Mouse (Mus musculus) urinary bladder, postnatal 14 days (tissue): ENCODE results near the gene Pola2.

Experiments
- DNase-seq: peaks from one replicate; pipeline ENCODE4 v3.0.0; 2021; ENCODE audit warnings: low spot score

Gene Pola2

DNA sequence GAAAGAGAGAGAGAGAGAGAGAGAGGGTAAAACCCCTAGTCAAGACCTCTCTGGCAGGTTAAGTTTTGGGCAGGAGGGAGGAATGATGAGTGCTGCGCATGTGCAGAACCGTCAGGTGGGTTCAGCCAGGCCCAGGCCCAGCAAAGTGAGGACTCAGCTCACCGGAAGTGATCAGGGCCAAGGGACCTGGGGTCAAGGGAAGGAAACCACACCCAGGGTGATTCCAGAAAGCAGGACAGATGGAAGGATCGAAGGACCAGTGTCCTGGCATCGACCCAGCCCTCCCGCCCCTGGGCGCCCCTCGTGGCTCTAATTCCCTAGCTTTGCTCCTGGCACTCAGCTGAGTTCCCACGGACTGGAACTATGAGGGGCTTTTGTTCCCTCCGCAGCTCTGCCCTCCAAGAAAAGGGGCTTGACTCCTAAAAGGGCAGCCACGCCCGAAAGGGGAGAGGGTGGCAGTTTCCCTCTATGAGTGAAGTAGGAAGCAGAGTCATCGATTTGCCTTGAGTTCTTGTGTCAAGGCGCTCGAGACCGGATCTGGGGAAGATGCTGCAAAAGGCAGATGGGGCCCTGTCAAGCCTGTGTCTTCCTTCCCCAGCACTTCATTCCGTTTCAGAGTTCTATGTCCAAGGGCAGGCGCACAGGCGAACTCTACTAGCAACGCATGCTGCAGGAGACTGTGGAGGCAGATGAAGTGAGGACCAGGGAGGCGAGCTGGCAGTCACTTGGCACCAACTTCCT, 26.7 kb downstream of the Pola2 start:
- DNase-seq = no peak

DNA sequence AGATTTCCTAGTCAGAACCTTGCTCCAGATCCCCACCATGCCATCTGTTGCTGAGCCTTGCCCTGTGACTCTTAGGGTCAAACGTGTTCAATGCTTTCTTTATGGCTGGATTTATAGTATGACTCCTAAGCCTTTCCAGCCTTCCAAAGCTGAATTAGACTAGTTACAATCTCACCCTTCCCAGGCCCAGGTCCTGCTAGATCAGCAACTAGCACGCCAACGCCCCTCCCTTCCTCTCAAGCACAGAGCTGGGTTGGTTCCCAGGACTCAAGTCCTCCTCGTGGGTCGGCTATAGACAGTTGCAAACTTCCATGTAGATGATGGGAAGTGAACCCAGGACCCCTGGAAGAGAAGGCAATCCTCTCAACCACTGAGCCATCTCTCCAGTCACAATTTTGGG, 28.3 kb downstream of the Pola2 start:
- DNase-seq = peak; percentile 54

DNA sequence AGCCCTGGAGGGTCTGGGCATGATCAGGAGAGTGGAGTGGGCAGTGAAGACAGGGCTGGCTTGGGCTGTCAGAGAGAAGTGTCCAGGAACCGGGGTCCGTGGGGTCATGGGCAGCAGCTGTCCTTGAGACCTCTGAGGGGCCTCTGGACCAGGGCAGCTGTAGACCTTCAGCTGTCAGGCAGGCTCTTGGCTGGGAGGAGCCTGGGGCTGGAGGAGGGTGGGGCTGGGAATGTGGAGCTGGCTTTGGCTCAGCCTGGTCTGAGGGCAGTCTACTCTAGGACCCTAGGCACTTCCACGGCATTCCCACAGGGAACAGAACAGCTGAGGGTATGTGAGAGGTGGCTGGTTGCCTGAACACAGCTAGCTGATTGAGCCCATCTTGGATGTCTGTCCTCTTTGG, 28.7 kb downstream of the Pola2 start:
- DNase-seq = peak; percentile 69

DNA sequence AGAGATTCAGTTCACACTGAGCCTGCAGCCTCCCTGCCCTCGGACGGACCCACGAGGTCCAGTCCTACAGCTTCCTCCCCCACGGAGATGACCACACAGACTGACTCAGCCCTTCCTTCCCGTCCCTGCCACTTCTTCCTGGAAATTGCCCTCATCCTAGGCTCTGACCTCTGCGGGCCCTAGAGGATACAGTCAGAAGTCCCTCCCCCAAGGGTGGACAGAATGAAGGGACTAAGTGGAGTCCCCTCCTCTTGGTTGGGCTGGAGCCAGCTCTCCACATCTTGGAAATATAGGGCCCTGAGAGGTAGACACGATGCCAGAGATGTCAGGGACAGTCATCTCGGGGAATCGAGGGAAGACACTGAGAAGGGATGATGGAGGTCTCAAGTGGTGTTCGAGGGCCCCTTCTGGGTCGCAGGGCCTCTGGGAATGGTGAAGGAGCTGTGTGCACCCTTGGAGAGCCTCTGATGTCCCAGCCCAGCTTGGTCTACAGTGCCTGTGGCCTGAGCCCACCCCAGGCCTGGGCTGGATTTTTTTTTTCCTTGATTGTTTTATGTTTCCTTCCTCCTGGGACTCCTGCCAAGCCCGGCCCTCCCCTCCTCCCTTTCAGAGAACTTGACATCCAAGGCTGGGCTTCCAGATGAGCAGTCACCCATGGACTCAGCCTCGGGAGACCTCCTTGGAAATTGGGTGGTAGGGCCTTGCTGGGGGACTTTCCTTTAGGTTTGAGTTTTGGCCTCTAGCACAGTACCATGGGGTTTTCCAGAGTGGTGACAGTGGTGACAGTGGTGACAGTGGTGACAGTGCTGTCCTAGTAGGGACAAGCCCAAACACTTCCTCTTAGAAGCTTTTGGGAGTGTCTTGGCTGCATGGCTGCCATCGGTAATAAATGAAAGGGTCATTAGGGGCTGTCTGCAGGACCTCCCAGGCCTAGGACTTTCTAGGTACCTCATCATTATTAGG, 34.1 kb downstream of the Pola2 start:
- peak; percentile 61 for DNase-seq

DNA sequence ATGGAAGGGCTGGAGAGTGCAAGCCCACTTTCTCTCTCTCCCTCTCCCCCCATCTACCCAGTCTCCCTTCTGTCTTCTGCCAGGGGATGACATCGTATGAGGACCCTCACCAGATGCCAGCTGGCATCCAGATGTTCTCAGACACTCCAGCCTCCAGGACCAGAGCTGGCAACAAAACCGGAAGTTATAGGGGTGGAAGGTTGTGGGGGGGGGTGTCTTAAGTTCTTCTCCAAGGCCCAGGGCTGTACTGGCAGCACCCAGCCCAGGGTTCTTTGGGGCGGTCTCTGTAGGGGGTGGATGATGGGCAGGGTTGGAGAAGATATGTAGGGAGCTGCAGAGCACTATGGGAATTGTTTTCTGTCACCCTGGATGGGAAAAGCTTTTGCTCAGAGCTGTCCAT, 35.5 kb downstream of the Pola2 start:
- DNase-seq = no peak

DNA sequence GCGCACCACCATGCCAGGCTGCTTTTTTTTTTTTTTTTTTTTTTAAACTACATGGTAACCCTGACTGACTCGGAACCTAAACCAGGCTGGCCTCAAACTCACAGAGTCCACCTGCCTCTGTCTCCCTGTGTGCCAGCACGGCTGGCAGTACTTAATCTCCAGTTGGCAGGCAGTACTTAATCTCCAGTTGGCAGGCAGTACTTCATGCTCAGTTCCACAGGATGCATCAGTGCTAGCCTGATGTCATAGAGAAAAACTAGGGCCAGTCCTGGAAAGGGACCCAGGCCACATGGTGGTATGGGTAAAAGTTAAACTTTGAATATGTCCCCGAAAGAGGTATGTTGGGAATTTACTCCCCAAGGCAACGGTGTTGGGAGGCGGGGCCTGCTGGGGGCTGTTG, 35.9 kb downstream of the Pola2 start:
- DNase-seq = no peak

DNA sequence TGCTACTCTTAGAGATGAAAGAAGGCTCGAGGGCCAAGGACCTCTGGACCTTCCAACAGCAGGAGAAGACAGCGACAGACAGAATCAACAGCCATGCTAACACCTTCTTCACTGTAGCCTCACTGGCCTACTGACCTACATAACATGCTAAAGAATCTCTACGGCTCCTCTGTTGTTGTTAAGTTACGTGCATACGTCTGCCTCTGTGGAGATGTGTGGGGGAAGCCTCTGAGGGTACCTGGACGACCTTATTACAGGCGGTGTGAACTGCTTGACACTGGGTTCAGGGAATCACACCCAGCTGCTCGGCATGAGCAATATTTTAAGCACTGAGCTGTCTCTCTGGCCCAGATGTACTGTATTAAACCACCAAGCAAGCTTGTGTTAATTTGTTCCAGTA, 36.5 kb downstream of the Pola2 start:
- DNase-seq = no peak

DNA sequence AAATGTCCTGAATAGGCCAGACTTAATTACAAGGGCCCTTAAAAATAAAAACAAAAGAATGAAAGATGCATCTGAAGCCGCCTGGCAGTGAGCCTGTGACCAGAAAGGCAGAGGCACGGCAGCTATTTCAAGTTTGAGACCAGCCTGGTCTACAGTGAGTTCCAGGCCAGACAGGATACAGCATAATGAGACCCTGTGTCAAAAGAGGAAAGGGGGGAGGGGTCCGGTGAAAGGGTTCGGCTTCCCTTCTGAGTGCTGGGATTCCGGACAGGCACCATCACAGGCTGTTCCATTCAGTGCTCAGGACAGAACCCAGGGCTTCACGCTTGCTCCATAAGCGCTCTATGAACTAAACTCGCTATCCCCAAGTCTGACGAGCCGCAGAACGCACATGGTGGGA, 37.0 kb downstream of the Pola2 start:
- no peak for DNase-seq

DNA sequence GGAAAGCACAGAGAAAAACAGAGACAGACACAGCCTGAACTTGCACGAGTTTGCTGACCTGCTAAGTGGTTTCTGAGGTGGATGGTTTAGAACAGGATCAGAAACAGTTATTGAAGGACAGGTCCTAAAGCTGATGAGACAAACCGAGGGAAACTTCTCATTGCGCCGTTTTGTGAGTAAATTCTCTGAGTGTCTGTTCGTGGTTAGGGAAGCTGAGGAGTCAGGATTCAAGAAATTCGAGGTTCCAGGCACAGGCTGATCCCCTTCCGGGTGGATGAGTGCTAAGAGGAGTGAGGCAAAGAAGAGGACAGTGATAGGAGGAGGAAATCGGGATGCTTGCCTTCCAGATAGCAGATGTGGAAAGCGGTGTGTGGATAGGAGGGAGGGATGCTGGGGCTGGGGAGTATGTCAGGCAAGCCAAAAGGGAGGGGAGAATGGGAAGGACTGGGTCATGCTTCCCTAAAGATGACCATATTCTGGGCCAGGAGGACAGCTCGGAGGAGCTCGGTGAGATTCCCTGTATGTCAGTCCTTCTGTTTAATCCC, 38.6 kb downstream of the Pola2 start:
- no peak for DNase-seq

DNA sequence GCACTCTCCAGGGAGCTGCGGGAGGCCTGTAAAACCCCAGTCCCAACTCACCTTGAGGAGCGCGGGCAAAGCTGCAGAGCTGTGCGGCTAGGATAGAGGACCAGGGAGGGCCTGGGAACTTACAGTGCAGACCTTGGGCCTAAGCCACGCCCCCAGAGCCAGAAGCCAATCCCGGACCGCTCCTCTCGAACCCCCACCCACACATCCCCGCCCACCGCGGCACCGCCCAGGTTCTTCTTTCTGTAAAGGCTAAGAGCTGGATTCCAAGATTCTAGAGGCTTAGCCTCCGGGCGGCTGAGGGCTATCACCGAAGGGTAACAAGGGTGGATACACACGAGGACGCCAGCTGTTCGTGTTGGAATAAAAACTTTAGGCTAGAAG, 39.3 kb downstream of the Pola2 start, which contains the start of gene Cdc42ep2:
Gene Cdc42ep2, minus strand, starts transcription at position 104 of the 381 bp plus-strand sequence.
- peak; percentile 99 for DNase-seq

DNA sequence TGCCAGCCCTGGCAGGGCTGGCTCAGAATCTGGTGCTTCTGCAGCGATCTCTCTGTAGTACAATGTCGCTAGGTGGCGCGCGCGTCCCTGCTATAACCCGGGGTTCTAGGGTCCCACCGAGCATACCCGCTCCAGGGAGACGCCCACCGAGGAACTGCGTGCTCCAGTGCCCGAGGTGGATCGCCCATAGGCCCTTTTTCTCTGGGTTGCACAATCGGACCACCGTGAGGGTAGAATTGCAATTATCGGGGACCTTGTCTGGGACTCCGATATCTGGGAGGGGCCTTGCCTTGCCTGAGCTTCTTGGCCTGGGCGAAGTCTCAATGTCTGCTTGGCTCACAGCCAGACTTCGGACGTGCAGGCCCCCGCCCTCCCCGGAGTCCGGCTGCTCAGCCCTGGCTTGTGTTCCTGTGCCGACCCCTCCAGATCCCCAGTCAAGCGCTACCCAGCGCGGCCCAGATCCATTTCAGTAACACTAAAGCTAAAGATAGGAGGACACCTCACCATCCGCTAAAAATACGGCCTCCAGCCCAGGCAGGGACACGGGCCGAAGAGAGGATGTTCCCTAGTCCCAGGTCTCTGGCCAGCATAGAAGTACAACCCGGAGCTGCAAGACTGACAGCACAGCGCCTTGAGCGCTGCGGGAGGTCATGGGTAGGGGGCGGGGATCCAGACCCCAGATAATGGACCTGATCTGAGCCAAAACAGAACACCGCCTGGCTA, 39.9 kb downstream of the Pola2 start:
- DNase-seq = peak; percentile 94

DNA sequence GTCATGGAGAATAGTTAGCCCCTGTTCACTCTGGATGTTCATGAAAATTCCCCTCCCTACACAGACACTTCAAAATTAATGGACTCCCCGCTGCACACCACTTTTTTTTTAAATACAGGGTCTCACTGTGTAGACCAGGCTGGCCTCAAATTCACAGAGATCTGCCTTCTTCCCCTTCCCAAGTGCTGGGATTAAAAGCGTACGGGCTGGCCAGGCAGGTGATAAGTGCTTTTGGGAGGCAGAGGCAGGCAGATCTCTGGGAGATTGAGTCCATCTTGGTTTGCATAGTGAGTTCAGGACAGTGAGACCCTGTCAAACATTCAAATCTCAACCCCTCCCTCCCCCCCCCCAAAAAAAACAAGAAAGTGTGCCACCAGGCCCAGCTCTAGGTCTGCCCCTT, 41.0 kb downstream of the Pola2 start:
- no peak for DNase-seq

DNA sequence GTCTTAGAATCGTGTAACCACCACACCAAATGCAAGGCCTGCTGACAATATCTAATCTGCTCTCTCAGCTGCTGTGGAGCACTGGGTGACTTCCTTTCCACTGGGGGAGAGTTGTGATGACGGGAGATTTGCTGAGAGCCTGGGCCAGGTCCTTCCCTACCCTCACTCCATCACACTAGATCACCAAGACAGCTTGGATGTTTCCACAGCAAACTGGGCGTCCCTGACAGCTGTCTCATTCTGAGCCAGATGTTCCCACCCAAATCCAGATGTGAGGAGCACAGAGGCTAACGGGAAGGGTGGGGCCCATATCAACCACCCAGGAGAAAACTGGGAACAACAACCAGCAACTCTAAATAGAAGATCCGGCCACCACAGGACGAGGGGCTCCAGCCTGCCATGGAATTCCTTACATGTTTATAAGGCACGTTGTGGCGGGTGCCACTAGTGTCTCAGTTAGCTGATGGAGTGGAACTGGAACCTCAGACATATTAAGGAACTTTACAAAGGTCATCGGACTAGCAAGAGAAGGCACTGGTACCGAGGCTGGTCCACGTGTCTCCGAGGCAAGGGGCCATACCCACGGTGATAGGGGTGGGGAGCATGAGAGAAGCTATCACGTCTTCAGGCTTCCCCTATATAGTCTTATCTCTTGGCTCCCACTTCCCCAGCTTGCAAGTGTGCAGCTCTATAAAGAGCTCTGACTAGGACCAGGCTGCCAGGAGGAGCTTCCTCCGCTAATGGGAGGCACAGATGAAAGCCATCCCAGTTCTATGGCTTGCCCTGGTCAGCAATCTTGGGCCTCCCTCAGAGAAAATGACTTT, 41.7 kb downstream of the Pola2 start:
- peak; percentile 41 for DNase-seq

DNA sequence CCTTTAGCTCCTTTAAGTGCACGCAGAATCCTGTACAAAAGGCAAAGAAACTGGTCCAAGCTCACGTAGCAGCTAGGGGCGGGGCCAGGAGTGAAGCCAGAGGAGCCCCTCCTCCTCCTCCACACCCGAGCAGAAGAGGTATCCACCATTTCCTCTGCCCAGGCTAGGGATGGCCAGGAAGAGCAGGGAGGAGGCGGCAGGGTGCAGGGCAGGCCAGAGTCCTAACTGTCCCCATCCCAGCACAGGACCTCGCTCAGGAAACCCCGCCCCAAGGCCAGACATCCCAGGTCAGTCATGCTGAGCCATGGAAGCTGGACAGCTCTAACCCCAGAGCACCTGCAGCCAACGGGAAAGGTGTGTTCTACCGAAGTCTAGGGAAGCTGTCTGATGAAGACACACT, 42.3 kb downstream of the Pola2 start:
- peak; percentile 43 for DNase-seq

DNA sequence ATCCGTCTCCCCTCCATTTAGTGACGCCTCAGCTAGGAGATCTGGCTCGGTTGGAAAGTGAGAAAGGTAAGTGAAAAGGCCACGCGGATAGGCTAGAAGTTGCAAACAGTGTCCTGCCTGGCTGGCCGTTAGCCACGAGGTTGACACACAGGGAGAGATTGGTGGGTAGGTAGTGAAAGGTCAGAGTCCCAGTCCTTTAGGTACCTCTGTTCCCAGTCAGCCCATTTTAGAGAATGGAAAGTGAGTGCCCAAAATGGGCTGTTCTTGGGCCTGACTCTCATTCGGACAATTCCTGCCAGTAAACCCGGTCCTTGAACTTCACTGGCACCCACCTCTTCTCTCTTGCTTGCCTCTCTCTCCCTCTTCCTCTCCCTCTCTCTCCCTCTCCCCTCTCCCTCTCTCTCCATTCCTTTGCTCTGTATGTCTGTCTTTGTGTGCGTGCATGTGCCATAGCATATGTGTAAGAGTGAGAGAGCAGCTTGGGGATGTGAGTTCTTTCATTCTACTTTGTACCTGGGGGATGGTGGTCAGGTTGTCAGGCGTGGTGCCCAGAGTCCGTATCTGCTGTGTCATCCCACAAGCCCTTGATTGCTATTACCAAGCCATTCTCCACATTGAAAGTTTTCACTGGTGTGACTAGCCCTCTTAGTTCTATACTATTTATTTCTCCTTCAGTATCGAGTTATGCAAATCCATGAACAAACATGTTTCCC, 50.8 kb downstream of the Pola2 start, which contains the start of gene Dpf2:
Gene Dpf2, minus strand, starts transcription at position 4 of the 713 bp plus-strand sequence.
- DNase-seq = no peak

DNA sequence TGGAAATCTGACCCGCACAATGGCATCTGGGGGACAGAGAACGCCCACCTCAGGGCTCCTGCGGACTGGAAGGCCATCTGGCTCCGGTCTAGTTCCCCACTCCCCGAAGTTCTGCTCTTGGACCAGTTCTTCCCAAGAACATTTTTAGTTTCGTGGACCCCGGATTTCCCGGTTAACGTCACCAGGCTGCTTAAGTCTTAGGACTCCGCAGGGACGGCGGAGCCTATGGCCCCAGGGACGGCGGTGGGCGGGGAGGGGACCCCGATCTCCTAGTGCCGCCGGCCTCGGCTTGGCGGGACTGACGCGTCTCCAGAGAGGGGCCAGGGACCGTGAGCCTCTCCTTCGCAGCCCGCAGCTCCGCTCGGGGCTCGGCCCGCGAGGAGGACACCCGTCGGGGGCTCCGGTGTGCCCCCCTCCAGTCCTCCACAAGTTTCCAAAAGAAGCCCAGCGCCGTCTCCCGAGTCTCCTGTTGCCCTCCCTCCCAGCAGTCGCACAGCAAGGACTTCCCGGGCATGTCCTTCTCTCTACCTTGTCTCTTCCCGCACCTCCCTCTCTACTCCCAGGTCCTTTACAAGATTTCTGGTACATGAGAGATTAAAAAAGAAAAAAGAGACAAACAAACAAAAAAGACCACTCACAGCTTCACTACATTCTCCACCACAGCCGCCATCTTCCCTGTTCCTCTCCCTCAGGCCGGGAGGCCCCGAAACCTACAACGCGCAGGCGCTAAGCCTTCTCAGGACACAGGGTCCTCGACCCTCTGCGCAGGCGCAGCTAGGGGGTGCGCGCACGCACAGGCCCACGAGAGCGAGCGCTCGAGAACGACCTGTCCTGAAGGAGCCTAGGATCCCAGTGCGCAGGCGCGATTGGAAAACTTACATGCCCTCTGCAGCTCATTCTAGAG, 51.6 kb downstream of the Pola2 start:
- DNase-seq = peak; percentile 99

DNA sequence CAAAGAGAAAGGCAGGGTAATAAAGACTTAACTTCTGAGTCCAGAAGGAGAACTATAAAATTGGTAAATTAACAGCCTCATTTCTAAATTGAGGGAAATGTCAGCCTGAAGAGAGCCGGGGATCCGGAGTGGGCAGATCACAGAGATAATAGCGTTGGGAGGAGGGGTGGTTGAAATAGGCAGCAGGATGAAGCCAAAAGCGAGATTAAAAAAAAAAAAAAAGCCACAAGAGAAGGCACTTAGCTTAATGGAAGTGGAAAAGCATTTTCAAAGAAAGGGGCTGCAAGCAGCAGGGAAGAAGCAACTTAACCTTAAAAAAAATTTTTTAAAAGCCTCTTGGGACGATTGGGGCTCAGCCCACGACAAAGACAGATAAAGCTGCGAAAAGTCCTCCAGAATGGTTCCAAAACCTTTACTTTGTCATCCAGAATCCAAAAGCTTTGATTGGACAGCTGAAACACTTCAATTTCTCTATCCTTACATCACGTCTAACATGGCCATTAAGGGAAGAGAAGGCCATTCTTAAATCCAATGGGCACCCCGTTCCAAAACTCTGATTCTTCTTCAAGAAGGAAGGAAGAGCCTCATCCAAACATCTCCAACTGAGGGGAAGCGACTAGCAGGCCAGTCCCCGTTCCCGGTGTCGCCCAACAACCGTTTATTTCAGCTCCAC, 52.4 kb downstream of the Pola2 start:
- DNase-seq = no peak

DNA sequence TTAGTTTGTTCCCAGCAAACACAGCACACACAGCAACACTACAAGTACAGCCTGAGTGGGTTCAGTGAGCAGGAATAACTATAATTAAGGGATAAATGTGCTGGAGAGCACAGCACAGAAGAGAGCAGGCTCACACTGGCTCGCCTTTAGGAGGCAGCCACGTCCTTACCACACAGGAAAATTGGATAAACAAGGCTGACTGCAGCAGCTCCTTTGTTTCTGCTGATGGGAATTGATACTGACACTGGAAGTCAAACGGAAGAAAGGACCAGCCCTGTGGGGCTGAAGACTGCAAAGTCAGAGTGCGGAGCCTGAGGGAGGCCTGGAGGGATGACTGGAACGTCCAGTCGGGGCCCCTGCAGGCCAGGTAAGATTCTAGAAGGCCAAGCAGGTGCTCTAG, 53.8 kb downstream of the Pola2 start:
- DNase-seq = no peak

DNA sequence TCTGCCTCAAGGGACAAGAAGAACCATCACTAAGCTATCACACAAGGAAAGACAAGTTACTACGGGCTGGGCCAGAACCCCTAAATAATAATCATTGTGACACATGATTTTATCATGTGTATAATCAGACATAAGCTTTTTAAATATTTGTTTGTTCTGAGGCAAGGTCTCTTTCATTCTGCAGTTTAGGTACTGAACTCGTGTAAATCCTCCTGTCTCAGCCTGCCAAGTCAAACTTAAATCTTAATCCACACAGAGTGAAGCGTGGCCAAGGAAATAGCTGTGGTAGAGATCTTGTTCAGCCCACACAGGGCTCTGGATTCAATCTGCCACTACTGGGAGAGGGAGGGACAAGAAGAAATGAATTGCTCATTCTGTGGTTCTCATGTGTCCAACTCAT, 56.7 kb downstream of the Pola2 start:
- no peak for DNase-seq
